Mouse (Mus musculus): Measurements from ENCODE around the gene Pxk. TPM values are rescaled to one million over a fixed set of nuclear protein-coding genes. Genes with fewer than 3 reads are reported as not detected.
"Not testable (repeated sequence)": the region's sequence is repeated elsewhere in the genome, so short reads cannot be mapped to it uniquely, and the experiment has no call there.

Gene Pxk
- total RNA-seq, 2 experiments from 2014 or later: 27.4 to 29.6 TPM

- intact Hi-C loops (cut with DNase I): loop anchor here (5.0 kb wide), 1 partner anchor 62 kb away; no protein-coding TSS in a partner anchor
- no peak for DNase-seq (ENCODE audit: extremely low spot score in 1 of 2, low spot score in 2 of 2)
These were observed 2.5 kb upstream of the Pxk start for GRCm38 (mm10) chr14:8095562-8095950.

GRCm38 (mm10) chr14:8098687-8098995 is 630 bp downstream of the Pxk start:
- intact Hi-C loops (cut with DNase I): loop anchor here (5.0 kb wide), 1 partner anchor 59 kb away; no protein-coding TSS in a partner anchor
- DNase-seq (ENCODE audit: extremely low spot score in 1 of 2, low spot score in 2 of 2): no peak

- intact Hi-C loops (cut with DNase I): loop anchor here (5.0 kb wide), 1 partner anchor 58 kb away; no protein-coding TSS in a partner anchor
- DNase-seq (ENCODE audit: extremely low spot score in 1 of 2, low spot score in 2 of 2): no peak
These were observed 1.6 kb downstream of the Pxk start for GRCm38 (mm10) chr14:8099561-8100021.

- intact Hi-C loops (cut with DNase I): no loop called here
- DNase-seq (ENCODE audit: extremely low spot score in 1 of 2, low spot score in 2 of 2): no peak
These were observed 3.9 kb downstream of the Pxk start for GRCm38 (mm10) chr14:8101886-8102285.

DNA sequence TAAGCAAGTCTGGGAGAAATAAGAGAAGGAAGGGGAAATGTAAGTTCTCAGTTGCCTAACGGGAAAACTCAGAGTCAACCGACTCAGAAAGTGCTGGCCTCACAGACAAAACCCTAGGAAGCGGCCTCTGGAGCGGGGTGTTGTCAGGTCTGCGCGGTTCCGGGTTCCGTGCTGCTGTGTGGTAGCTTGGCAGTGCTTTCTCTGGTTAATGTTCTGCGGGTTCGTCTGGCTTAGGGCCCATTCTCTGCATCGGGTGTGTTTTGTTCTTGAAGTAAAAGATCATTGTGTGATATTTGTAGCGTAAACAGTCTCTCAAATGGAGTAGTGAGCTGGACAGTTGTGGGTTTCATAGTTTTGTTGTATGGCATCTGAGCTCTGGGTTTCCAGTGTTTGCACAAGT is 4.7 kb downstream of the Pxk start:
- intact Hi-C loops (cut with DNase I): no loop called here

GRCm38 (mm10) chr14:8108047-8108446 is 10.0 kb downstream of the Pxk start:
- intact Hi-C loops (cut with DNase I): no loop called here
- no peak for DNase-seq (ENCODE audit: extremely low spot score in 1 of 2, low spot score in 2 of 2)

More for the DNA sequence above, 4.7 kb downstream of the Pxk start:
- no peak for DNase-seq (ENCODE audit: extremely low spot score in 1 of 2, low spot score in 2 of 2)

- intact Hi-C loops (cut with DNase I): no loop called here
These were observed 11.0 kb downstream of the Pxk start for GRCm38 (mm10) chr14:8108976-8109375.

GRCm38 (mm10) chr14:8111545-8111944 is 13.5 kb downstream of the Pxk start:
- intact Hi-C loops (cut with DNase I): no loop called here
- no peak for DNase-seq (ENCODE audit: extremely low spot score in 1 of 2, low spot score in 2 of 2)

More at GRCm38 (mm10) chr14:8108976-8109375, 11.0 kb downstream of the Pxk start:
- no peak for DNase-seq (ENCODE audit: extremely low spot score in 1 of 2, low spot score in 2 of 2)

DNA sequence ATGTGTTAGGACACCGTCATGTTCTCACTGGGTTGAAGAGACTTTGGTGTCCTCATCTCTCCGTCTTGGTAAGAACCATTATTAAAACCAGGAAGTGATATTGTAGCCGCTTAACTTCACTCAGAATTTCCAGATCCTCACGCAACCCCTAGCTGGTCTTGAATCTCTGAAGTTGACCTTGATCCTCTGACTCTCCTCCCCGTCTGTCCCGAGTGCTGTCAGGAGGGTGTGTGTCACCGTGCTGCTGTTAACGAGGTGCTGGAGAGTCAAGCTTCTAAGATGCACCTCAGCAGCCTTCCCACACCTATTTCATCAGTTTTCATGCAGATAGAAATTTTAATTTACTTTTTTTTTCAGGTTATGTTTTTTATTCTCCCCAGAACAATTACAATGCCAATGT is 14.0 kb downstream of the Pxk start:
- intact Hi-C loops (cut with DNase I): no loop called here
- no peak for DNase-seq (ENCODE audit: extremely low spot score in 1 of 2, low spot score in 2 of 2)

DNA sequence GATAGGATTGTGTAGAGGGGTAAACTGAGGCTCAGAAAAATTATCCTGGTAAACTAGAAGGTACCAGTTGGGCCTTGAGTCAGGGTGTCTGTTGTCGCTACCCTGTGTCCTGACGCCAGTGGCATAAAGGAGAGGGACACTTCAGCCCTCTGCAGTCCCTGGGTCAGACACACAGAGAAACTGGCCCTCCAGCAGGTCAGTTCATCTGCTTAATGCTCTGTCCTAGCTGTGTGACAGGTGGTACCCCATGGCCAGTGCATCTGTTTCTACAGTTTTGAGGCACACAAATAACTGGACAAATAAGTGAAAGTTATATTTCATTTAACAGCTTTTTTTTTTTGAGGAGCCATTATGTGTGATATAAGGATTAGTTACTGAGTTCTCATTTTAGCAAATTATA is 15.6 kb downstream of the Pxk start:
- DNase-seq (ENCODE audit: extremely low spot score in 1 of 2, low spot score in 2 of 2): no peak
- intact Hi-C loops (cut with DNase I): no loop called here

GRCm38 (mm10) chr14:8114306-8114705 is 16.3 kb downstream of the Pxk start:
- intact Hi-C loops (cut with DNase I): no loop called here

GRCm38 (mm10) chr14:8114756-8115155 is 16.7 kb downstream of the Pxk start:
- intact Hi-C loops (cut with DNase I): no loop called here
- no peak for DNase-seq (ENCODE audit: extremely low spot score in 1 of 2, low spot score in 2 of 2)

More at GRCm38 (mm10) chr14:8114306-8114705, 16.3 kb downstream of the Pxk start:
- no peak for DNase-seq (ENCODE audit: extremely low spot score in 1 of 2, low spot score in 2 of 2)

DNA sequence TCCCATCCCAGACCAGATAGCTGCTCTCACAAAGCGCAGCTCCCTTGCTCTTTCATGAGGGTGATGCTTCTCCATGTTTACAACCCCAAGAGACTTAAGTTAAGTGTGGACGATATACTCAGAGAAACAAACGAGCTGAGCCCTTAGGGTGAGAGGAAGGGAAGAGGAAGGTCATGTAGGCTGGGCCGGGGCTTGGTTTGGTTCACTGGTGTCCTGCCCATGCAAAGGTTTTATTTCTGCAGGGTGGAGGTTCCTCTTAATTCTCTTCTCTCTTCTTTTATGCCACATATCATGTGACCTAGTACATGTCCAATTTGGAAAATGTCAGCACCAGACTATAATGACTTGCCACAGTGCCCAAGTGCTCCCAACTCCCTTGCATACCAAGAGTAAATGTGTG is 17.8 kb downstream of the Pxk start:
- DNase-seq (ENCODE audit: extremely low spot score in 1 of 2, low spot score in 2 of 2): no peak
- intact Hi-C loops (cut with DNase I): no loop called here

GRCm38 (mm10) chr14:8117371-8117770 is 19.4 kb downstream of the Pxk start:
- no peak for DNase-seq (ENCODE audit: extremely low spot score in 1 of 2, low spot score in 2 of 2)
- intact Hi-C loops (cut with DNase I): no loop called here

GRCm38 (mm10) chr14:8119454-8119853 is 21.4 kb downstream of the Pxk start:
- DNase-seq (ENCODE audit: extremely low spot score in 1 of 2, low spot score in 2 of 2): no peak
- intact Hi-C loops (cut with DNase I): no loop called here

DNA sequence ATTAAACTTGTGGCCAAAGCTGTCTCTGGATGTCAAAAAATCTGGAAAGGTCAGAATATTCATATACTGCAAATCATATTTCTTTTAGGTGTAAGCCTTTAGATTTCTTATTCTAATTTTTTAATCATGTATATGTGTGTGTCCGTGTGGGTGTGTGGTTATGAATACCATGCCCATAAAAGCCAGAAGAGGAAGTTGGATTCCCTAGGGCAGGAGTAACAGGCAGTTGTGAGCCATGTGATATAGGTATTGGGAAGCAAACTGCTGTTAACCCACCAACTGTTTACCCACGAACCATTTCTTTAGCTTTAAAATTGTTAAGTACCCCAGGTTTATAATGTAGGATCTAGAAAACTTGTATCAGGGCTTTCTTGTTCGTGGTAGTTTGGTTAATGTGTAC is 21.9 kb downstream of the Pxk start:
- intact Hi-C loops (cut with DNase I): no loop called here
- DNase-seq (ENCODE audit: extremely low spot score in 1 of 2, low spot score in 2 of 2): no peak

DNA sequence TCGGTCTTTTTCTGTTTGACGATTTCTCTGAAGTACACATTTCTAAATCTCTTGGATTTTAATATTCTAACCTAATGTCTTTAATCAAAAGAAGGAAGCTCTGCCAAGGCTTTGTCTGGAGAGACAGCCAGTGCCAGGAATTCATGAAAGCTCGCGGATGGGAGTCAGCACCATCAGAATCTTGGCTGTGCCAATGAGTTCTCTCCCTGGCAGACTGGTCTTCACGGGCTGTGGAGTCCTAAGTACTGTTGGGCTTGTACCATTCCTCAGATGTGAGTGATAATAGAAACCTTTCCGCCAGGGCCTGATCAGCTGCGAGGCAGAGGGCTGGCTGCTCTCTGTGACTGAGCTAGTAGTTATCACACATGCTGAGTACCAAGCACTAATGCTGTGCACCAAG is 25.1 kb downstream of the Pxk start:
- intact Hi-C loops (cut with DNase I): loop anchor here (2.0 kb wide), 1 partner anchor 20 kb away; no protein-coding TSS in a partner anchor
- DNase-seq (ENCODE audit: extremely low spot score in 1 of 2, low spot score in 2 of 2): no peak

GRCm38 (mm10) chr14:8123611-8124010 is 25.6 kb downstream of the Pxk start:
- intact Hi-C loops (cut with DNase I): loop anchor here (2.0 kb wide), 1 partner anchor 19 kb away; no protein-coding TSS in a partner anchor
- not testable (repeated sequence) for DNase-seq (ENCODE audit: extremely low spot score in 1 of 2, low spot score in 2 of 2)

GRCm38 (mm10) chr14:8124046-8124881 is 26.3 kb downstream of the Pxk start:
- DNase-seq (ENCODE audit: extremely low spot score in 1 of 2, low spot score in 2 of 2): no peak
- intact Hi-C loops (cut with DNase I): no loop called here

- no peak for DNase-seq (ENCODE audit: extremely low spot score in 1 of 2, low spot score in 2 of 2)
- intact Hi-C loops (cut with DNase I): no loop called here
These were observed 30.0 kb downstream of the Pxk start for GRCm38 (mm10) chr14:8127971-8128370.
